Mouse (Mus musculus): ENCODE data around the gene Cfap46.

Cfap46 gene

GRCm38 (mm10) chr7:139579261-139579905 lies 104.2 kb downstream of the Cfap46 start:
- no peak for DNase-seq

- no peak for DNase-seq
Observed at GRCm38 (mm10) chr7:139576064-139576686, 107.4 kb downstream of the Cfap46 start.

GRCm38 (mm10) chr7:139572665-139573064 lies 111.0 kb downstream of the Cfap46 start:
- no peak for DNase-seq

- DNase-seq, result no peak
Observed at GRCm38 (mm10) chr7:139570788-139571187, 112.8 kb downstream of the Cfap46 start.

GRCm38 (mm10) chr7:139566533-139566932 lies 117.1 kb downstream of the Cfap46 start:
- DNase-seq, result no peak

- DNase-seq, result no peak
Observed at GRCm38 (mm10) chr7:139565998-139566397, 117.6 kb downstream of the Cfap46 start.

- no peak for DNase-seq
Observed at GRCm38 (mm10) chr7:139564161-139564560, 119.5 kb downstream of the Cfap46 start.

- no peak for DNase-seq
Observed at GRCm38 (mm10) chr7:139563425-139563824, 120.2 kb downstream of the Cfap46 start.

GRCm38 (mm10) chr7:139559659-139560058 lies 124.0 kb downstream of the Cfap46 start:
- DNase-seq, result no peak

GRCm38 (mm10) chr7:139556746-139557526 lies 126.7 kb downstream of the Cfap46 start:
- DNase-seq, result no peak

GRCm38 (mm10) chr7:139556331-139556730 lies 127.3 kb downstream of the Cfap46 start:
- DNase-seq, result no peak

GRCm38 (mm10) chr7:139551519-139551918 lies 132.1 kb downstream of the Cfap46 start:
- DNase-seq, result no peak

Measured in right cerebral cortex, postnatal 25 days (tissue).